Mouse (Mus musculus) adrenal gland (tissue): ENCODE data around the gene Cntn5.

ENCODE experiments used
- intact Hi-C: fragments of 180-260 bp; cut with DNase I; formaldehyde crosslinking; loops from one replicate; pipeline ENCODE4 v1.15.1; 2025

The Cntn5 gene

GRCm38 (mm10) chr9:9960610-9961172 is 943.9 kb downstream of the Cntn5 start:
- intact Hi-C loops = no loop called here

DNA sequence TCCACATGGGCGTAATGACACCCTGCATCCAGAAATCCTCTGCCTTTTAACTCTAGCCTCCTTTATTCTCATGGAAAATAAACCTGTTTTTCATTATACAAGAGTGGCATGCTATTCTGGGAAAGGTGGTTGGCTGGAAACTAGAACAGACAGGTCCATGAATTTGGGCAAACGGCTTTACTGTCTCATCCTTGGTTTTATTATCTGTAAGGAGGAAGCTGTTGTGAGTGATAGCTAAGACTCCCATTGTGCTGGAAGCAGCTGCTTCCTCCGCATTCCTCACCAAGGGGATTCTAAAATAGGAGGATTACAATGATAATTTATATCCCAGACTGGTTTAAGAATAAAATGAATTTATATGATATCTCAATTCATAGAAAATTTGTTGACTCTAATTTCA is 955.2 kb downstream of the Cntn5 start:
- intact Hi-C loops = no loop called here

- intact Hi-C loops = no loop called here
Observed at GRCm38 (mm10) chr9:9944872-9945271, 959.7 kb downstream of the Cntn5 start.

- intact Hi-C loops = no loop called here
Observed at GRCm38 (mm10) chr9:9937444-9938436, 966.8 kb downstream of the Cntn5 start.

DNA sequence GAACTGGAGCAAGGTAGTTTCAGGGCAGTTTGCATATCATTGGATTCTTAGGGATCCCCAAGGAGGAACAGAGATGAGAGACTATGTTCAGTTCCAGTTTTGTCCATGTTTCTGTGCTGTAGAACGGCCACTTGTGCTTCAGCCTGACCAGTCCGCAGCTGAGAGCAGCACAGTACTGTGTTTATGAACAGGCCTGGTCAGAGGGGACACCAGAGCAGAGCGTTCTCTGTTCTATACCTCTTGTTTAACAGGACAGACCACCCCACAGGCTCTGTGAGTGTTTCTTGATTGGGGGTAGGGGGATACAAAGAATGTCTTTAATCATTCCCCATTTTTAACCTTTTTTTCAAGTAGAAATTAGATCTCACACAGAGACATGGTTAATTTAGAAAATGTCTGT is 984.0 kb downstream of the Cntn5 start:
- intact Hi-C loops = no loop called here

GRCm38 (mm10) chr9:9899070-9899469 is 1005.5 kb downstream of the Cntn5 start:
- intact Hi-C loops = loop anchor here (10.0 kb wide), 1 partner anchor 524 kb away; no protein-coding TSS in a partner anchor

DNA sequence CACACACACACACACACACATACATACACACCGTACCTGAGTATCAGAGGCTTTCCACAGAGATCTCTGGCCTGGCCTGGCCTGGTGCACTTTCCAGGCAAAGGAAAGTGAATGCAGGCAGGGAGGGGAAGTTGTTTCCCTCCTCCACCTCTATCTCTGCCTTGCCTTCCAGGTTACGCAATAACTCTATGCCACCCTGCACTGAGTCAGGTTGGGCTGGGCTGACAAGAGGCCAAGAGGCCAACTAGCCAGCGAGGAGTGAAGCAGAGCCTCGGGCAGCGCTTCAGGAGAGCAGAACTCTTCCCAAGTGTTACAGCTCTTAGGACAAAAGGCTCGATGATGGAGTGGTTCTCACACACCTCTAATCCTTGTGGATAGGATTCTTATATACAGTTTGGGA is 1018.4 kb downstream of the Cntn5 start:
- intact Hi-C loops = no loop called here

GRCm38 (mm10) chr9:9882779-9883383 is 1021.7 kb downstream of the Cntn5 start:
- intact Hi-C loops = no loop called here

GRCm38 (mm10) chr9:9872112-9873035 is 1032.2 kb downstream of the Cntn5 start:
- intact Hi-C loops = no loop called here

- intact Hi-C loops = no loop called here
Observed at GRCm38 (mm10) chr9:9860631-9861030, 1043.9 kb downstream of the Cntn5 start.

DNA sequence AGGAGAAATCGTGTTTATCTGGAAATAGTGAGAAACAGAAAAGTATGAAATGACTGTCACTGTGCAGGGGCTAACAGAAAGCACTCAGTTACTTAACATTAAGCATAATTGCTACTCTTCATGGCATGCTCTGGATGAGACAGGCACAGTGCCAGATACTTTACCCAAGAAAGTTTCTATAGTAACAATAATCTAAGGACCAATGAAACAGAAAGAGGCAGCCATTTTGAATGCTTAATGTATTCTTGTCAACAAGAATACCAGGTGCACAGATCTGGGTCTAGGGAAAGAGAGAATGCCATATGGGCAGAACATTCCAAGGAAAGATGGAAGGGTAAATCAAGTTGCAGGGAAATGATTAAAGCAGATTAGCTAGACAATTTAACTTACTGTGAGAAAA is 1045.3 kb downstream of the Cntn5 start:
- intact Hi-C loops = no loop called here

GRCm38 (mm10) chr9:9854791-9855190 is 1049.8 kb downstream of the Cntn5 start:
- intact Hi-C loops = no loop called here

GRCm38 (mm10) chr9:9830231-9830630 is 1074.3 kb downstream of the Cntn5 start:
- intact Hi-C loops = no loop called here

- intact Hi-C loops = no loop called here
Observed at GRCm38 (mm10) chr9:9819963-9820362, 1084.6 kb downstream of the Cntn5 start.

- intact Hi-C loops = no loop called here
Observed at GRCm38 (mm10) chr9:9817477-9817876, 1087.1 kb downstream of the Cntn5 start.

GRCm38 (mm10) chr9:9799546-9799945 is 1105.0 kb downstream of the Cntn5 start:
- intact Hi-C loops = no loop called here

DNA sequence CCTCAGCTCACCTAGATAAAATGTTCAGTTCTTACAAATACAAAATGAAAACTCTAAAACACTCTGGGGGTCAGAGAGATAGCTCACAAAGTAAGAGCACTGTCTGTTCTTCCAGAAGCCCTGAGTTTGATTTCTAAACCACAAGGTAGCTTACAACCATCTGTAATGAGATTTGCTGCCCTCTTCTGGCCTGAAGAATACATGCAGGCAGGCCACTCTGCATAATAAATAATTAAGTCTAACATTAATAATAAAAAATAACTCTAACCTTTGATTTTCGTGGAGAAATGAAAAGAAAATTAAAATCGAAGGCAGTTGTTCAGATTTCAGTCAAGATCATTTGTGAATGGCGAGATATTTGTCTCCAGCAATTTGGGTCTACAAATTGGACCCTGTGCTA is 1120.9 kb downstream of the Cntn5 start:
- intact Hi-C loops = no loop called here

DNA sequence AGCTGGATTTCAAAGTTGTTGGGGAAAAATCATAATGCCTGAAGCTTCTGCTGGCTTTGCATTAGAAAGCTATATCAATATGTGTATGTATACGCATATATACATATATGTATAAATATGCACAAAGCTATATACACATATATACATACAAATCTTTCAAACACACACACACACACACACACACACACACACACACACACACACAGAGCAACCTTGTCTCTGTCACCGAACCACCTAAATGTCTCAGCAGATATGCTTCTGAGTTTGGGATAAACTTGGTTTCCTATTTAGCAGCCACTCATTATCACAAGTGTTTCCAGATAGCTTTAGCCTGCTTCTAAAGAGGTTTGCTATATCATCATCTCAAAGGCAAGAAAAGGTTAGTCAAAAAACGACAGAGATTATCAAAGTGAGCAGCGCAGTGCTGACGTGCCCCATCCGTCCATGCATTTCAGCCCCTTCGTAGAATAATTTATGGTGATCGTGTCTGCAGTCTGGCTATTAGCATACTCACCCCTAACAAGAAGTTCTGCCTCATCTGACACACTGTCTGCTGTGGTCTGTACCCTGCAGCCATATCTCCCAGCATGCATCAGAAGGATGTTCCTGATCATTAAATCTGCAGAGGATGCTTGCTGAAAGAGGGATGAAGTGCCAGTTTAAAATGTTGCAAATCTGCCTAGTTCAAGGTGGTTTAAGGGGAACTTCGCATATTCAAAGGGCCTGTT is 1123.3 kb downstream of the Cntn5 start:
- intact Hi-C loops = no loop called here

DNA sequence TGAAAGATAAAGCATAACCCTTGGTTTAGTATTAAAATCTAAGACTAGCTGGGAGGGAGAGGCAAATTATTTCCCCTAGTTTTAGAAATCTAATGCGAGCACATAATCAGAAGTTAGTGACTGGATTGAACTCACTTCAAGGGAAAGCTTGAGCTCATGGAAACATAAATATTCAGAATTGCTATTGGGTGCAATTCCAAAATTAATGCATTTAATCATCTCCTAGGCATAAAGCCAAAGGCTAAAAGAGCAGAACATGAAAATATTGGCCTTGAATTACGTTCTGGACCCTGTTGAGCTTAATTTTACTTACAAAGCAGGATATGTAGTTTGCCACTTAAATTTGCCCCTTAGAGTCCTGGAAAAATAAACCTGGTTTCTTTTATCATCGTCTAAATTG is 1124.9 kb downstream of the Cntn5 start:
- intact Hi-C loops = no loop called here

DNA sequence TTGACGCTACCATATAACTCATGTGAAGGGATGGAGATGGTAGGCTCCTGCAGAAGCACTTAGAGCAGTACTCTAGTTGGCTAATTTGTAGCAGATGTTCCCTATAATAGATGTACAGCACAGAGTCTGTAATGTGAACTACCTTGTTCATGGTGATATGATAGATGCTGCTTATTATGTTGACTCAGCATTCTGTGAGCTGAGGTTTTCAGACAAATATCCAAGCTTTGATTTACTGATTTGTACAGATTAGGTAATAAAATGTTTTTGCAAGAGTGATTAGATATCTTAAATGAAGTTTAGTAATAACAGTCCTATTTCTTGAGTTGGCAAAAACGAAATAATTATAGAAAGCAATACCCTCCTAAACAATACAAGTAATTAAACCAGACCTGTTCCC is 1133.8 kb downstream of the Cntn5 start:
- intact Hi-C loops = no loop called here
